Mouse (Mus musculus): ENCODE data around the gene Magi1. TPM values are rescaled to one million over a fixed set of nuclear protein-coding genes. Genes with fewer than 3 reads are reported as not detected.

Magi1 gene
- polyA plus RNA-seq (2015; fragmentation: Nextera tagmentation; extraction: Ambion mirVana) = 35.7 and 36.2 TPM in 2 replicates

DNA sequence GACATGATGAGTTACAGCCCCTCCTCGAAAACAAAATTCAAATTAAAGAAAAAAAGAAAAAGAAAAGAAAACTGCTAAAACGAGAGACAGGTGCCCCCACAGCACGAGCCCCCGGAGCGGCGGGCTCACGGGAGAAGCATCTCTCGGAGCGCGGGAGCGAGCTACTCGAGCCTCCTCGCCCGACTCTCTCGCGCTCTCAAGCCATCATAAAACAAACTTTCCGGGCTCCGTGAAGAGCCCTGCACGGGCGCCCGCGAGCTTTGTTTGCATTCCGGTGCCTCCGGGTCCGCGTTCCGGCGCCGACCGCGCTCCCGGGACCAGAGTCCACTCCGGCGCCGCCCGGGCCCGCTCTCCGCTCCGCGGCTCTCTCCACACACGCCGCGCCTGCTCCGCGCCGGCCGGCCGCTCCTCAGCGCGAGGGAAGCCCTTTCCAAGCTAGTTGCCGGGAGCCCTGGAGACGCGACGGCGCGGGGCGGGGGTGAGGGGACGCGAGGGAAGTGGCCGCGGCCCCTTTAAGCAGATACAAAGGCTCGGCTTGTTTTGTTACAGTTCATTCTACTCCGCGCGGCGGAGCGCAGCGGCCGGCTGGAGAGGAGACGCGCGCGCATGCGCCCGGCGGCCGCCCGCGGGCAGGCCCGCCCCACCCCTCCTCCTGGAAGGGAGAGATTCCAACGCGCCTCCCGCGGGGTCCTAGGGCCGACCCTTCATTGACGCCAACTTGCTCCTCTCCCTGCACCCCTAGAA, at the start of gene Magi1:
Gene Magi1, minus strand, starts transcription at position 600 of the 744 bp plus-strand sequence.
- Histone ChIP-seq H3K9me3 (ENCODE audit: control insufficient read depth, low read length) (no peaks in the 10 kb centered on the region), H3K4me2 (ENCODE audit: low read length) (peak within 1 kb of the TSS; percentile 98), H3K4me3 (replicated peaks; ENCODE audit: low read length) (peak within 1 kb of the TSS; percentile 83), H3K36me3 (ENCODE audit: control insufficient read depth, insufficient read depth) (no peaks in the 10 kb centered on the region), H3K27me3 (replicated peaks; ENCODE audit: control insufficient read depth, insufficient read depth, low read length) (no peaks in the 10 kb centered on the region), H3K4me1 (replicated peaks; ENCODE audit: control insufficient read depth, insufficient read depth, low read length) (peaks cover 27% of the 10 kb centered on the region), H3K27ac (ENCODE audit: low read length) (peak within 1 kb of the TSS; percentile 92), H3K9ac (replicated peaks; ENCODE audit: low read depth, low read length) (peak within 1 kb of the TSS; percentile 75)
- ATAC-seq = peak; percentile 98
- under 1% methylated on average over 86 of the region's 86 CpGs for WGBS

DNA sequence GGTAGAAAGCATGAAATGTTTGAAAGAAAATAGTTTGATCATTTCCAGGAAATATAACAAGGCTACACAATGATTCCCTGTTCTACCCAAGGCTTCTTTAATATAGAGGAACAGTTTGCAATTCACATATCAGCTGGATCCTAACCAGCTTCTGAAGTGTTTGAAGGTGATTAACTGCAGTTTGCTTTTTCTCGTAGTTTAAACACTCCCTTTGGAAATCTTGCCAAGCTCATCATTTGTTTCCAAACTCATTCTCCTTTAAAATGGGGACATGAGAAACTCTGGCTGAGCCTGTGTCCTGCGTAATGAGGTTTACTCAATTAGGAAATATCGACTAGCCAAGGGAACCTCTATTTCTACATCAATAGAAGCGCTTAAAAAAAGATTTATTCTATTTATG, 43.4 kb upstream of the Magi1 start:
- Histone ChIP-seq H3K36me3 (ENCODE audit: control insufficient read depth, insufficient read depth) (no peaks in the 10 kb centered on the region), H3K9ac (replicated peaks; ENCODE audit: low read depth, low read length) (no peak overlapping the region), H3K27ac (ENCODE audit: low read length) (no peak overlapping the region), H3K4me1 (replicated peaks; ENCODE audit: control insufficient read depth, insufficient read depth, low read length) (no peaks in the 10 kb centered on the region), H3K27me3 (replicated peaks; ENCODE audit: control insufficient read depth, insufficient read depth, low read length) (no peaks in the 10 kb centered on the region), H3K9me3 (ENCODE audit: control insufficient read depth, low read length) (no peaks in the 10 kb centered on the region), H3K4me2 (ENCODE audit: low read length) (no peak overlapping the region), H3K4me3 (replicated peaks; ENCODE audit: low read length) (no peak overlapping the region)
- 49% methylated on average over 4 of the region's 4 CpGs for WGBS
- ATAC-seq = no peak

GRCm38 (mm10) chr6:94316886-94317285, 33.2 kb upstream of the Magi1 start:
- 90% methylated on average over 3 of the region's 3 CpGs for WGBS
- no peak for ATAC-seq
- H3K9ac ChIP-seq (replicated peaks; ENCODE audit: low read depth, low read length) = no peak overlapping the region
- no peaks in the 10 kb centered on the region for H3K36me3 ChIP-seq (ENCODE audit: control insufficient read depth, insufficient read depth)
- no peaks in the 10 kb centered on the region for H3K27me3 ChIP-seq (replicated peaks; ENCODE audit: control insufficient read depth, insufficient read depth, low read length)
- no peak overlapping the region for H3K27ac ChIP-seq (ENCODE audit: low read length)
- H3K4me2 ChIP-seq (ENCODE audit: low read length) = no peak overlapping the region
- no peaks in the 10 kb centered on the region for H3K4me1 ChIP-seq (replicated peaks; ENCODE audit: control insufficient read depth, insufficient read depth, low read length)
- H3K4me3 ChIP-seq (replicated peaks; ENCODE audit: low read length) = no peak overlapping the region
- H3K9me3 ChIP-seq (ENCODE audit: control insufficient read depth, low read length) = no peaks in the 10 kb centered on the region

DNA sequence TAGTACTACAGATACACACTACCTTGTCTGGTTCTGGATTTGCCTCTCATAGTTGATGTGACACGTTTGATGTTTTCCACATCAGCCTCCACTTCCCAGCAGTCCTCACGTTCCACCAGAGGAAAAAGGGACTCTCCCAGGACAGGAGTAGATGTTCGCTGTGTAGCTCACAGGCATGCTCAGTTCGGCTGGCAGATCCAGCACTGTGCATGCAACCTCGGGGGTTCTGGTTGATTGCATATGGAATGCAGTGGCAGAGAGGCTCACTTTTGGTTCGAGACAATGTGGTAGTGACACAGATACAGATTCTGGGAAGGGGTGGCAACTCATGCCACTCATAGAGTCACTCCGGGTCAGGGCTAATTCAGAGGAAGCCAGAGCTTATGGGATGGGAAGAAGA, 28.6 kb upstream of the Magi1 start:
- Histone ChIP-seq H3K4me3 (replicated peaks; ENCODE audit: low read length) (no peak overlapping the region), H3K9me3 (ENCODE audit: control insufficient read depth, low read length) (no peaks in the 10 kb centered on the region), H3K4me1 (replicated peaks; ENCODE audit: control insufficient read depth, insufficient read depth, low read length) (0 out of 2 replicates have a peak, but pooled peaks cover 3% of the 10 kb centered on the region), H3K36me3 (ENCODE audit: control insufficient read depth, insufficient read depth) (no peaks in the 10 kb centered on the region), H3K27me3 (replicated peaks; ENCODE audit: control insufficient read depth, insufficient read depth, low read length) (no peaks in the 10 kb centered on the region), H3K9ac (replicated peaks; ENCODE audit: low read depth, low read length) (no peak overlapping the region), H3K27ac (ENCODE audit: low read length) (no peak overlapping the region), H3K4me2 (ENCODE audit: low read length) (no peak overlapping the region)
- ATAC-seq = no peak
- WGBS = 75% methylated on average over 7 of the region's 7 CpGs

DNA sequence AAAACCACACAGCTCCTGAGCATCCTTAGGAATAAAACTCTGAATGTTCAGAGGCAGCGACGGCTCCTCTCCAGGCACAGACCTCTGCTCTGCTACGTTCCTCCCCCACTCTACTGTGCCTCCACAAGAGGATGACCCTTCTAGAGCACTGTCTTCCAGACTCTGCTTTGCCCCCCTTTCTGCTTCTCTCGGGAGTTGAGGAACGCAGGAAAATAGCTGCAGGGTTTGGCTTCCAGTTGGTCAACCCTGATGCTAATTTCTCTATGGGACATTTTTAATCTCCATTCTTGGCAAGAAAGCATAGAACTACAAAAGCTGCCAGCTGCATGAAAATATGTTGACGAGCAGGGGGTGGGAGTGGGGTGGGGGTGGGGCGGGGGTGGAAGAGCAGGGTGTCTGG, 24.8 kb upstream of the Magi1 start:
- Histone ChIP-seq H3K27me3 (replicated peaks; ENCODE audit: control insufficient read depth, insufficient read depth, low read length) (no peaks in the 10 kb centered on the region), H3K4me2 (ENCODE audit: low read length) (no peak overlapping the region), H3K36me3 (ENCODE audit: control insufficient read depth, insufficient read depth) (no peaks in the 10 kb centered on the region), H3K4me1 (replicated peaks; ENCODE audit: control insufficient read depth, insufficient read depth, low read length) (0 out of 2 replicates have a peak, but pooled peaks cover 3% of the 10 kb centered on the region), H3K9me3 (ENCODE audit: control insufficient read depth, low read length) (no peaks in the 10 kb centered on the region), H3K9ac (replicated peaks; ENCODE audit: low read depth, low read length) (no peak overlapping the region), H3K4me3 (replicated peaks; ENCODE audit: low read length) (no peak overlapping the region), H3K27ac (ENCODE audit: low read length) (no peak overlapping the region)
- 36% methylated on average over 7 of the region's 7 CpGs for WGBS
- no peak; the same call in 1 of the 2 replicates for ATAC-seq

GRCm38 (mm10) chr6:94303512-94303911, 19.8 kb upstream of the Magi1 start:
- no peak for ATAC-seq
- no peak overlapping the region for H3K4me2 ChIP-seq (ENCODE audit: low read length)
- 0 out of 2 replicates have a peak, but pooled peaks cover 2% of the 10 kb centered on the region for H3K4me1 ChIP-seq (replicated peaks; ENCODE audit: control insufficient read depth, insufficient read depth, low read length)
- no peak overlapping the region for H3K27ac ChIP-seq (ENCODE audit: low read length)
- H3K36me3 ChIP-seq (ENCODE audit: control insufficient read depth, insufficient read depth) = no peaks in the 10 kb centered on the region
- no peak overlapping the region for H3K9ac ChIP-seq (replicated peaks; ENCODE audit: low read depth, low read length)
- H3K4me3 ChIP-seq (replicated peaks; ENCODE audit: low read length) = no peak overlapping the region
- H3K9me3 ChIP-seq (ENCODE audit: control insufficient read depth, low read length) = no peaks in the 10 kb centered on the region
- WGBS = 77% methylated on average over 6 of the region's 6 CpGs
- no peaks in the 10 kb centered on the region for H3K27me3 ChIP-seq (replicated peaks; ENCODE audit: control insufficient read depth, insufficient read depth, low read length)

- H3K4me3 ChIP-seq (replicated peaks; ENCODE audit: low read length) = no peak overlapping the region
- H3K4me2 ChIP-seq (ENCODE audit: low read length) = no peak overlapping the region
- ATAC-seq = no peak
- no peak overlapping the region for H3K27ac ChIP-seq (ENCODE audit: low read length)
- WGBS = 91% methylated on average over 10 of the region's 10 CpGs
- no peaks in the 10 kb centered on the region for H3K36me3 ChIP-seq (ENCODE audit: control insufficient read depth, insufficient read depth)
- H3K4me1 ChIP-seq (replicated peaks; ENCODE audit: control insufficient read depth, insufficient read depth, low read length) = no peaks in the 10 kb centered on the region
- no peaks in the 10 kb centered on the region for H3K27me3 ChIP-seq (replicated peaks; ENCODE audit: control insufficient read depth, insufficient read depth, low read length)
- H3K9ac ChIP-seq (replicated peaks; ENCODE audit: low read depth, low read length) = no peak overlapping the region
- no peaks in the 10 kb centered on the region for H3K9me3 ChIP-seq (ENCODE audit: control insufficient read depth, low read length)
Measured at GRCm38 (mm10) chr6:94301804-94302203, 18.1 kb upstream of the Magi1 start.

DNA sequence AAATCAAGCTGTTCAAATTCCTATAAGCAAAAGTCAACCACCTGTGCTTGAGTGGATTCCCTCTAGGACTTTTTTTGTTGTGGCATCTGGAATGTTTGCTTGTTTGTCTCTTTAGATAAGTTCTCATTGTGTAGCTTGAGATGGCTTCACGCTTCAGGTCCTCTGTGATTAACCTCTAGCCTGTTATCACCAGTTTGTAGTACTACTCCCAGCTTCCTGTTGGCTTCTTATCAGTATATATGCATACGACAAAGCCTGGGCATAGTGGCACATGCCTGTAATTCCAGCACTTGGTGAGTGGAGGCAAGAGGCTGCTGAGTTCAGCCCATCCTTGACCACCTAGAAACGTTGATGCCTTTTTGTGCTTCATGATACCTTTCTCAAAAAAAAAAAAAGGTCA, 16.8 kb upstream of the Magi1 start:
- Histone ChIP-seq H3K27me3 (replicated peaks; ENCODE audit: control insufficient read depth, insufficient read depth, low read length) (no peaks in the 10 kb centered on the region), H3K4me1 (replicated peaks; ENCODE audit: control insufficient read depth, insufficient read depth, low read length) (no peaks in the 10 kb centered on the region), H3K9ac (replicated peaks; ENCODE audit: low read depth, low read length) (no peak overlapping the region), H3K27ac (ENCODE audit: low read length) (no peak overlapping the region), H3K4me2 (ENCODE audit: low read length) (no peak overlapping the region), H3K4me3 (replicated peaks; ENCODE audit: low read length) (no peak overlapping the region), H3K9me3 (ENCODE audit: control insufficient read depth, low read length) (no peaks in the 10 kb centered on the region), H3K36me3 (ENCODE audit: control insufficient read depth, insufficient read depth) (no peaks in the 10 kb centered on the region)
- ATAC-seq = no peak
- 78% methylated on average over 3 of the region's 3 CpGs for WGBS

- peaks cover 11% of the 10 kb centered on the region for H3K4me1 ChIP-seq (replicated peaks; ENCODE audit: control insufficient read depth, insufficient read depth, low read length)
- no peak overlapping the region for H3K27ac ChIP-seq (ENCODE audit: low read length)
Measured at GRCm38 (mm10) chr6:94287387-94287786, 3.7 kb upstream of the Magi1 start.

More at GRCm38 (mm10) chr6:94287387-94287786, 3.7 kb upstream of the Magi1 start:
- no peaks in the 10 kb centered on the region for H3K27me3 ChIP-seq (replicated peaks; ENCODE audit: control insufficient read depth, insufficient read depth, low read length)
- no peak overlapping the region for H3K4me2 ChIP-seq (ENCODE audit: low read length)
- H3K9ac ChIP-seq (replicated peaks; ENCODE audit: low read depth, low read length) = no peak overlapping the region
- ATAC-seq = no peak
- no peak overlapping the region for H3K4me3 ChIP-seq (replicated peaks; ENCODE audit: low read length)
- no peaks in the 10 kb centered on the region for H3K9me3 ChIP-seq (ENCODE audit: control insufficient read depth, low read length)
- no peaks in the 10 kb centered on the region for H3K36me3 ChIP-seq (ENCODE audit: control insufficient read depth, insufficient read depth)

Data from forebrain, embryonic 16.5 days (tissue).